Mouse (Mus musculus): ENCODE results near the gene Sdr39u1. TPM values are rescaled to one million over a fixed set of nuclear protein-coding genes. Genes with fewer than 3 reads are reported as not detected.

The Sdr39u1 gene
- total RNA-seq, 1 experiment, result 8.2 TPM

DNA sequence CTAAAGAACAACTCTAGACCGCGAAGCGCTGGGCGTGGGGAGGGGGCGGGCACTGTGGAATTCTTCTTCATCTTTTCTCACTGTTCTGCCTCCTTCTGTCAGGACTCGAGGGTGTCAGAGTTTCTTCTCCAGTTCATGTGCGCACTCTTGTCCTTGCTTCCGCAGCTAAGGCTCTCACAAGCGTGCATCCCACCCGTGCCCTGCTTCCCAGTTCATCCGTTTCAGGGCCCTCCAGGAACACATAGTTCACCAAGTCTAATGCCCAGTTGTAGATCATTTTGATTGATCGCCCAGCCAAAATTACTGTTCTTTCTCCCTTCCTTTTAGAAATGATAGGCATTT is 292 bp upstream of the Sdr39u1 start:
- TF ChIP-seq CHD2 (IDR thresholded peaks at IDR 0.05; ENCODE audit: low read depth, low read length) (no peak), HCFC1 (IDR thresholded peaks at IDR 0.05; ENCODE audit: borderline replicate concordance, insufficient read depth, low read length) (no peak), MAFK (IDR thresholded peaks at IDR 0.05; ENCODE audit: insufficient read depth, low read depth, low read length) (no peak), ZC3H11A (IDR thresholded peaks at IDR 0.05; ENCODE audit: borderline replicate concordance, low read depth, low read length) (no peak)
- no peak overlapping the region for H3K27ac ChIP-seq (ENCODE audit: insufficient read depth, low read depth, low read length, poor library complexity, severe bottlenecking)

DNA sequence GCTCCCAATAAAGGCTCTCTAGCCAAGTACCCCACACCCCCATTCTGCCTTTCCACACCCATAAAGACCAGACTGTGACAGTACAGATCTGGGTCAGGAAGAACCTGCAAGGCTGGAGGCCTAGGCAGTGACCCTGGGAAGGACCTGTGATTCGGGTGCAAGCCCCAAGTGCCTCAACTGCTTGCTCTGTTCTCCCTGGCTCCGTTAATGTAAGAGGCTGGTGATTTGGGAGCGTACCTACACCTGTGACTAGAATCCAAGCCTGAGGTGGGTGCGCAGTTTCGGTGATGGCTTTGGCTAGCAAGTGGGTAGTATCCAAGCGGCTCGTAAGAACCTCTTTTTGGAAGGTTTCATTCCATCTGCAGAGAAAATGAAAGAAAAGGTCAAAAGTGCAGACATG is 1.1 kb downstream of the Sdr39u1 start:
- no peak overlapping the region for H3K9ac ChIP-seq (ENCODE audit: insufficient read depth, low read depth, low read length, poor library complexity, severe bottlenecking)
- H3K36me3 ChIP-seq (ENCODE audit: control insufficient read depth, insufficient read depth, low read length, poor library complexity, severe bottlenecking), result peaks cover 13% of the 10 kb centered on the region
- H3K4me3 ChIP-seq (ENCODE audit: insufficient read depth in 1 of 2, low read depth in 1 of 2, low read length in 2 of 2, poor library complexity in 1 of 2, severe bottlenecking in 1 of 2), result no peak overlapping the region

More for the DNA sequence above, 292 bp upstream of the Sdr39u1 start:
- DNase-seq (ENCODE audit: low read depth, low spot score), result no peak
- peaks cover 6 to 13% of the 10 kb centered on the region in 2 experiments; a peak in 2 of 4 replicates for H3K4me1 ChIP-seq (ENCODE audit: control insufficient read depth in 2 of 2, insufficient read depth in 2 of 2, low read length in 2 of 2, poor library complexity in 1 of 2)
- H3K36me3 ChIP-seq (ENCODE audit: control insufficient read depth, insufficient read depth, low read length, poor library complexity, severe bottlenecking), result peaks cover 3% of the 10 kb centered on the region; the same call in 1 of the 2 replicates
- peak overlapping the region; percentile 56 to 62 for H3K4me3 ChIP-seq (ENCODE audit: insufficient read depth in 1 of 2, low read depth in 1 of 2, low read length in 2 of 2, poor library complexity in 1 of 2, severe bottlenecking in 1 of 2)
- H3K9ac ChIP-seq (ENCODE audit: insufficient read depth, low read depth, low read length, poor library complexity, severe bottlenecking), result peak overlapping the region; percentile 63
- H3K9me3 ChIP-seq (ENCODE audit: control insufficient read depth, insufficient read depth, low read depth, low read length), result no peaks in the 10 kb centered on the region
- in situ Hi-C loops (cut with MboI; ENCODE audit: low sequenced_read_pairs in 2 of 2, unreplicated experiment in 2 of 2), result no loop called here

DNA sequence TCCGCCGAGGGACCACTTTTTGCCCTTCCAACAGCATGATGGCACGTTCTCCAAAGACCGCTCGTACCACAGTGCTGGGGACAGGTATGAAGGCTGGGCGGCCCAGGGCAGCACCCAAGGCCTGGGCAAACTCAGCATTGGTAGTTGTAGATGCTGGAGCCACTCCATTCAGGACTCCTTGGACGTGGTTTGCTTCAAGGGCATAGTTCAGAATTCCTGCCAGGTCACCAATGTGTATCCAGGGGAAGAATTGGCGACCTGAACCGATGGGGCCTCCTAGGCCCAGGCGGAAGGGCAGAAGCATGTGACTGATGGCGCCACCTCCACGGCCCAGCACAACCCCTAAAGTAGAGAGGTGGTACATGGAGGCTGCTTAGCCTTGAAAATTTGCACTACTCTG is 2.4 kb downstream of the Sdr39u1 start:
- Histone ChIP-seq H3K4me3 (ENCODE audit: insufficient read depth in 1 of 2, low read depth in 1 of 2, low read length in 2 of 2, poor library complexity in 1 of 2, severe bottlenecking in 1 of 2) (no peak overlapping the region), H3K36me3 (ENCODE audit: control insufficient read depth, insufficient read depth, low read length, poor library complexity, severe bottlenecking) (peaks cover 19% of the 10 kb centered on the region), H3K27ac (ENCODE audit: insufficient read depth, low read depth, low read length, poor library complexity, severe bottlenecking) (no peak overlapping the region; the same call in 1 of the 2 replicates), H3K9ac (ENCODE audit: insufficient read depth, low read depth, low read length, poor library complexity, severe bottlenecking) (no peak overlapping the region), H3K4me1 (ENCODE audit: control insufficient read depth in 2 of 2, insufficient read depth in 2 of 2, low read length in 2 of 2, poor library complexity in 1 of 2) (peaks cover 6 to 13% of the 10 kb centered on the region in 2 experiments; a peak in 2 of 4 replicates), H3K9me3 (ENCODE audit: control insufficient read depth, insufficient read depth, low read depth, low read length) (no peaks in the 10 kb centered on the region)
- in situ Hi-C loops (cut with MboI; ENCODE audit: low sequenced_read_pairs in 2 of 2, unreplicated experiment in 2 of 2), result no loop called here
- no peak for DNase-seq (ENCODE audit: low read depth, low spot score)
- TF ChIP-seq ZC3H11A (IDR thresholded peaks at IDR 0.05; ENCODE audit: borderline replicate concordance, low read depth, low read length), result no peak
- TF ChIP-seq MAFK (IDR thresholded peaks at IDR 0.05; ENCODE audit: insufficient read depth, low read depth, low read length), result no peak
- TF ChIP-seq CHD2 (IDR thresholded peaks at IDR 0.05; ENCODE audit: low read depth, low read length), result no peak
- TF ChIP-seq ZNF384 (IDR thresholded peaks at IDR 0.05; ENCODE audit: low read depth, low read length), result no peak
- no peak for TF ChIP-seq HCFC1 (IDR thresholded peaks at IDR 0.05; ENCODE audit: borderline replicate concordance, insufficient read depth, low read length)

More for the DNA sequence above, 1.1 kb downstream of the Sdr39u1 start:
- Histone ChIP-seq H3K27ac (ENCODE audit: insufficient read depth, low read depth, low read length, poor library complexity, severe bottlenecking) (no peak overlapping the region), H3K4me1 (ENCODE audit: control insufficient read depth in 2 of 2, insufficient read depth in 2 of 2, low read length in 2 of 2, poor library complexity in 1 of 2) (peaks cover 6 to 13% of the 10 kb centered on the region in 2 experiments; a peak in 2 of 4 replicates), H3K9me3 (ENCODE audit: control insufficient read depth, insufficient read depth, low read depth, low read length) (no peaks in the 10 kb centered on the region)
- in situ Hi-C loops (cut with MboI; ENCODE audit: low sequenced_read_pairs in 2 of 2, unreplicated experiment in 2 of 2), result no loop called here
- no peak for TF ChIP-seq ZNF384 (IDR thresholded peaks at IDR 0.05; ENCODE audit: low read depth, low read length)
- TF ChIP-seq HCFC1 (IDR thresholded peaks at IDR 0.05; ENCODE audit: borderline replicate concordance, insufficient read depth, low read length), result no peak
- TF ChIP-seq ZC3H11A (IDR thresholded peaks at IDR 0.05; ENCODE audit: borderline replicate concordance, low read depth, low read length), result no peak
- no peak for TF ChIP-seq CHD2 (IDR thresholded peaks at IDR 0.05; ENCODE audit: low read depth, low read length)
- no peak for TF ChIP-seq MAFK (IDR thresholded peaks at IDR 0.05; ENCODE audit: insufficient read depth, low read depth, low read length)
- DNase-seq (ENCODE audit: low read depth, low spot score), result no peak

DNA sequence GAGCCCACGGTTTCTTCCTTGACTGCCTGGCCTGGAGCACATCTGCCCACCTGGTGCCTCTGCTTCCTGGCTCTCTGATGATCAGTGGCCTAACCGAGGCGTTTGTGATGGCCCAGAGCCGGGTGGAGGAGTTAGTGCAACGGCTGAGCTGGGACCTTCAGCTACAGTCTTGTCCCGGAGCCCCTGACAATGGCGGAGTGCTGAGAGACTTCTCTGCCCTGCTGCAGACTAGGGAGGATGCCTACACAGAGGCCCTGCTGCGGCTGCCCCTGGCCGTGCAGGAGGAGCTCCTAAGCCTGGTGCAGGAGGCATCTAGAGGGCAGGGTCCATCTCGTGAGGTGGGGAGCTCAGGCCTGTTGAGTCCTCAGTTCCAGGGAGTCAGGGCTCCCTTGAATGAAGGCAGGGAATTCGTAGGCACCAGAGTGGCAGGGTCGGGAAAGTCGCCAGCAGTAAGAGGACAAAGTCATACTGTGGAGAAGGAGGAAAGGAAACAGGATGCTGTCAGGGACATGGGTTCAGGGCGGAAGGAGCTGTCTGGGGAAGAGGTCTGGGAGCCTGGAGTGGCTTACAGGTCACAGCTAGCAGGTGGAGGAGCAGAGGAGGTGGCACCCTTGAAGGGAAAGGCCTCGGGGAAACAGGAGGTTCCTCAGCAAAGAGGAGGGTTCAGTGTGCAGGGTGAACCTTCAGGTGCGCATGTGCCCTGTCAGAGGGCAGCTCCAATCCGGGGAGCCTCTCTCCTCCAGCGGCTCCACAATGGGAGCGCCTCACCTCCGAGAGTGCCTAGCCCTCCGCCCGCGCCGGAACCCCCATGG is 13.3 kb downstream of the Sdr39u1 start:
- H3K4me1 ChIP-seq (ENCODE audit: control insufficient read depth in 2 of 2, insufficient read depth in 2 of 2, low read length in 2 of 2, poor library complexity in 1 of 2), result peaks cover 3 to 36% of the 10 kb centered on the region in 2 experiments; a peak in 2 of 4 replicates
- peaks cover 19% of the 10 kb centered on the region; the same call in 1 of the 2 replicates for H3K36me3 ChIP-seq (ENCODE audit: control insufficient read depth, insufficient read depth, low read length, poor library complexity, severe bottlenecking)
- no peak for DNase-seq (ENCODE audit: low read depth, low spot score)
- peak overlapping the region; percentile 39; the same call in 1 of the 2 replicates for H3K9ac ChIP-seq (ENCODE audit: insufficient read depth, low read depth, low read length, poor library complexity, severe bottlenecking)
- 0 out of 4 replicates have a peak overlapping the region, but pooled peaks of 1 of the 2 experiments have one; percentile 9 for H3K4me3 ChIP-seq (ENCODE audit: insufficient read depth in 1 of 2, low read depth in 1 of 2, low read length in 2 of 2, poor library complexity in 1 of 2, severe bottlenecking in 1 of 2)
- no peak overlapping the region for H3K27ac ChIP-seq (ENCODE audit: insufficient read depth, low read depth, low read length, poor library complexity, severe bottlenecking)
- no peaks in the 10 kb centered on the region for H3K9me3 ChIP-seq (ENCODE audit: control insufficient read depth, insufficient read depth, low read depth, low read length)
- TF ChIP-seq MAFK (IDR thresholded peaks at IDR 0.05; ENCODE audit: insufficient read depth, low read depth, low read length), result no peak
- TF ChIP-seq CHD2 (IDR thresholded peaks at IDR 0.05; ENCODE audit: low read depth, low read length), result no peak
- no peak for TF ChIP-seq ZNF384 (IDR thresholded peaks at IDR 0.05; ENCODE audit: low read depth, low read length)
- no peak for TF ChIP-seq ZC3H11A (IDR thresholded peaks at IDR 0.05; ENCODE audit: borderline replicate concordance, low read depth, low read length)
- TF ChIP-seq HCFC1 (IDR thresholded peaks at IDR 0.05; ENCODE audit: borderline replicate concordance, insufficient read depth, low read length), result no peak
- in situ Hi-C loops (cut with MboI; ENCODE audit: low sequenced_read_pairs in 2 of 2, unreplicated experiment in 2 of 2), result no loop called here
